Mouse (Mus musculus): Measurements from ENCODE around the gene Snx27. TPM values are rescaled to one million over a fixed set of nuclear protein-coding genes. Genes with fewer than 3 reads are reported as not detected.

The Snx27 gene
- polyA plus RNA-seq, 1 experiment, result 47.7 TPM

GRCm38 (mm10) chr3:94611343-94611742, 28.8 kb upstream of the Snx27 start:
- Histone ChIP-seq H3K27ac (ENCODE audit: insufficient read depth, low read length) (no peak overlapping the region), H3K4me1 (ENCODE audit: control insufficient read depth, insufficient read depth, low read length) (no peaks in the 10 kb centered on the region), H3K4me3 (ENCODE audit: insufficient read depth, low read length) (no peak overlapping the region)
- TF ChIP-seq POLR2A (IDR thresholded peaks at IDR 0.05; ENCODE audit: extremely low read depth, insufficient read depth, low read length) (no peak), CTCF (IDR thresholded peaks at IDR 0.05; ENCODE audit: extremely low read depth, insufficient read depth, low read length) (no peak)

- no peak for TF ChIP-seq CTCF (IDR thresholded peaks at IDR 0.05; ENCODE audit: extremely low read depth, insufficient read depth, low read length)
- no peak for TF ChIP-seq POLR2A (IDR thresholded peaks at IDR 0.05; ENCODE audit: extremely low read depth, insufficient read depth, low read length)
- Histone ChIP-seq H3K4me1 (ENCODE audit: control insufficient read depth, insufficient read depth, low read length) (no peaks in the 10 kb centered on the region), H3K27ac (ENCODE audit: insufficient read depth, low read length) (no peak overlapping the region), H3K4me3 (ENCODE audit: insufficient read depth, low read length) (no peak overlapping the region)
These were observed 28.1 kb upstream of the Snx27 start for GRCm38 (mm10) chr3:94610581-94610980.

GRCm38 (mm10) chr3:94609621-94610020, 27.1 kb upstream of the Snx27 start:
- no peak for TF ChIP-seq POLR2A (IDR thresholded peaks at IDR 0.05; ENCODE audit: extremely low read depth, insufficient read depth, low read length)
- TF ChIP-seq CTCF (IDR thresholded peaks at IDR 0.05; ENCODE audit: extremely low read depth, insufficient read depth, low read length), result no peak
- H3K4me1 ChIP-seq (ENCODE audit: control insufficient read depth, insufficient read depth, low read length), result no peaks in the 10 kb centered on the region
- H3K4me3 ChIP-seq (ENCODE audit: insufficient read depth, low read length), result no peak overlapping the region
- H3K27ac ChIP-seq (ENCODE audit: insufficient read depth, low read length), result no peak overlapping the region

- TF ChIP-seq CTCF (IDR thresholded peaks at IDR 0.05; ENCODE audit: extremely low read depth, insufficient read depth, low read length) (peak; percentile 60), POLR2A (IDR thresholded peaks at IDR 0.05; ENCODE audit: extremely low read depth, insufficient read depth, low read length) (no peak)
- no peak overlapping the region for H3K27ac ChIP-seq (ENCODE audit: insufficient read depth, low read length)
- no peaks in the 10 kb centered on the region for H3K4me1 ChIP-seq (ENCODE audit: control insufficient read depth, insufficient read depth, low read length)
- H3K4me3 ChIP-seq (ENCODE audit: insufficient read depth, low read length), result no peak overlapping the region
These were observed 19.4 kb upstream of the Snx27 start for GRCm38 (mm10) chr3:94601959-94602358.

- no peak overlapping the region for H3K27ac ChIP-seq (ENCODE audit: insufficient read depth, low read length)
- H3K4me1 ChIP-seq (ENCODE audit: control insufficient read depth, insufficient read depth, low read length), result no peaks in the 10 kb centered on the region
- TF ChIP-seq CTCF (IDR thresholded peaks at IDR 0.05; ENCODE audit: extremely low read depth, insufficient read depth, low read length) (no peak), POLR2A (IDR thresholded peaks at IDR 0.05; ENCODE audit: extremely low read depth, insufficient read depth, low read length) (no peak)
- H3K4me3 ChIP-seq (ENCODE audit: insufficient read depth, low read length), result no peak overlapping the region
These were observed 14.8 kb upstream of the Snx27 start for GRCm38 (mm10) chr3:94597224-94597779.

GRCm38 (mm10) chr3:94595871-94596287, 13.4 kb upstream of the Snx27 start:
- no peaks in the 10 kb centered on the region for H3K4me1 ChIP-seq (ENCODE audit: control insufficient read depth, insufficient read depth, low read length)
- no peak overlapping the region for H3K27ac ChIP-seq (ENCODE audit: insufficient read depth, low read length)
- H3K4me3 ChIP-seq (ENCODE audit: insufficient read depth, low read length), result no peak overlapping the region
- no peak for TF ChIP-seq CTCF (IDR thresholded peaks at IDR 0.05; ENCODE audit: extremely low read depth, insufficient read depth, low read length)
- no peak for TF ChIP-seq POLR2A (IDR thresholded peaks at IDR 0.05; ENCODE audit: extremely low read depth, insufficient read depth, low read length)

GRCm38 (mm10) chr3:94591066-94591465, 8.6 kb upstream of the Snx27 start:
- no peak for TF ChIP-seq CTCF (IDR thresholded peaks at IDR 0.05; ENCODE audit: extremely low read depth, insufficient read depth, low read length)
- no peak for TF ChIP-seq POLR2A (IDR thresholded peaks at IDR 0.05; ENCODE audit: extremely low read depth, insufficient read depth, low read length)
- no peaks in the 10 kb centered on the region for H3K4me1 ChIP-seq (ENCODE audit: control insufficient read depth, insufficient read depth, low read length)
- no peak overlapping the region for H3K4me3 ChIP-seq (ENCODE audit: insufficient read depth, low read length)
- no peak overlapping the region for H3K27ac ChIP-seq (ENCODE audit: insufficient read depth, low read length)

GRCm38 (mm10) chr3:94587962-94588361, 5.4 kb upstream of the Snx27 start:
- H3K27ac ChIP-seq (ENCODE audit: insufficient read depth, low read length), result no peak overlapping the region
- H3K4me1 ChIP-seq (ENCODE audit: control insufficient read depth, insufficient read depth, low read length), result no peaks in the 10 kb centered on the region
- no peak overlapping the region for H3K4me3 ChIP-seq (ENCODE audit: insufficient read depth, low read length)
- TF ChIP-seq CTCF (IDR thresholded peaks at IDR 0.05; ENCODE audit: extremely low read depth, insufficient read depth, low read length) (no peak), POLR2A (IDR thresholded peaks at IDR 0.05; ENCODE audit: extremely low read depth, insufficient read depth, low read length) (no peak)

GRCm38 (mm10) chr3:94582944-94583343, 428 bp upstream of the Snx27 start:
- TF ChIP-seq CTCF (IDR thresholded peaks at IDR 0.05; ENCODE audit: extremely low read depth, insufficient read depth, low read length) (no peak), POLR2A (IDR thresholded peaks at IDR 0.05; ENCODE audit: extremely low read depth, insufficient read depth, low read length) (no peak)
- H3K27ac ChIP-seq (ENCODE audit: insufficient read depth, low read length), result no peak overlapping the region
- no peaks in the 10 kb centered on the region; the same call in 1 of the 2 replicates for H3K4me1 ChIP-seq (ENCODE audit: control insufficient read depth, insufficient read depth, low read length)
- peak overlapping the region; percentile 93 for H3K4me3 ChIP-seq (ENCODE audit: insufficient read depth, low read length)

- 0 out of 2 replicates have a peak overlapping the region, but pooled peaks have one; percentile 61 for H3K27ac ChIP-seq (ENCODE audit: insufficient read depth, low read length)
- H3K4me3 ChIP-seq (ENCODE audit: insufficient read depth, low read length), result peak overlapping the region; percentile 93
- TF ChIP-seq CTCF (IDR thresholded peaks at IDR 0.05; ENCODE audit: extremely low read depth, insufficient read depth, low read length), result no peak
- no peak for TF ChIP-seq POLR2A (IDR thresholded peaks at IDR 0.05; ENCODE audit: extremely low read depth, insufficient read depth, low read length)
- H3K4me1 ChIP-seq (ENCODE audit: control insufficient read depth, insufficient read depth, low read length), result no peaks in the 10 kb centered on the region; the same call in 1 of the 2 replicates
These were observed 592 bp downstream of the Snx27 start for GRCm38 (mm10) chr3:94581793-94582455.

All from cortical plate, adult 2 months (tissue).